Mouse (Mus musculus): ENCODE data around the gene Cd83.

GRCm38 (mm10) chr13:43805159-43805758, 20.7 kb downstream of the Cd83 start:
- TF ChIP-seq CTCF (IDR thresholded peaks at IDR 0.05; ENCODE audit: insufficient read depth, low read depth, low read length) (no peak), POLR2A (IDR thresholded peaks at IDR 0.05; ENCODE audit: insufficient read depth, low read depth, low read length) (no peak)
